Mouse (Mus musculus): ENCODE measurements around the gene Nr1d1.

The Nr1d1 gene

GRCm38 (mm10) chr11:98725926-98726506, 49.1 kb downstream of the Nr1d1 start:
- CTCF ChIA-PET: interaction anchor here in 2 of 4 experiments (0.5 to 1.1 kb wide), 2 partner anchors 8 to 13 kb away, joined by 3 read pairs; no protein-coding TSS in a partner anchor

GRCm38 (mm10) chr11:98723098-98723497, 52.0 kb downstream of the Nr1d1 start:
- ChIA-PET CTCF (interaction anchor here in 3 of 4 experiments (1.0 to 2.3 kb wide), 3 partner anchors 22 to 64 kb away, joined by 3 to 11 read pairs (median 6); no protein-coding TSS in a partner anchor), POLR2A (interaction anchor here in 2 of 4 experiments (1.2 to 5.4 kb wide), 5 partner anchors 8 to 71 kb away, joined by 3 to 45 read pairs (median 8); partner anchors contain the start of gene Thra (in 1 of the 2))

More at GRCm38 (mm10) chr11:98725926-98726506, 49.1 kb downstream of the Nr1d1 start:
- POLR2A ChIA-PET: interaction anchor here in 2 of 4 experiments (1.2 to 1.5 kb wide), 5 partner anchors 8 to 21 kb away, joined by 3 to 6 read pairs (median 3); no protein-coding TSS in a partner anchor

DNA sequence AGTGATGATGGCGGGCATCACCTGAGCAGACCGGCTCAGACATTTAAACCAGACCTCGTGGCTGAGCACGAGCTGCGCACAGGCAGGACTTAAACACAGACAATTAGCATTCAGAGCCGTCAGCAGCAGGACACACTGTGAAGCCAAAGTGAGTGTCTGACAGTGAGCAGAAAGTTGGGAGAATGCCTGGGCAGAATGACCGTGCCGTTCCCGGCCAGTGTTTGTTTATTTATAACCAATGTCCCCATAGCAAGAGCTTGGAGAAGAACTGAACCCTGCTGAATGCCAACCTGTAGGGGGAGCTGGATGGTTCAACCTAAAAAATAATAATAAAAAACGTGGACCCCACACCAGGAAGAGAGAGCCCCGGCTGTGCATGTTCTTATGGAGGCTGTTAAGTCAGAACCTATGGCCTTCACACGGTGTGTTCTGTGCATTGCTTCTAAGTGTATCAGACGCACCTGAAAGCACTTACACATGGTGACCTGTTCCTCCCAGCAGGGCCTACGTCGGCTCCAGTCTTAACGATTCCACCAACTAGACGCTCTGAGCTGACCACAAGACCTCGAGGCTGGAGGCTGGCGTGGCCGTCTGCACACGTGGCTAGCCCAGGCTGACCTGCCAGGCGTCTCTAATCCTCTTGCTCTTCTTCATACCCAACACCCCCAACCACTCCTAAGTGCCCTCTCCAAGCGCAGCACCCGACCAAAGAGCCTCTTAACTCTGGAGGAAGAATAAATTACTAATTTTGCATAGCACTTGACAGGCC, 53.5 kb downstream of the Nr1d1 start:
- ChIA-PET CTCF (interaction anchor here (0.5 to 2.3 kb wide), 37 partner anchors 9 to 772 kb away, joined by 3 to 16 read pairs (median 4); partner anchors contain the start of genes Psmd3 (in 1 of the 4) and Thra (in 1 of the 4)), POLR2A (interaction anchor here in 3 of 4 experiments (0.5 to 5.4 kb wide), 34 partner anchors 8 to 940 kb away, joined by 3 to 45 read pairs (median 3); partner anchors contain the start of genes Thra (in 2 of the 3), Csf3 (in 1 of the 3), Med24 (in 1 of the 3) and Psmd3 (in 1 of the 3))

- ChIA-PET CTCF (interaction anchor here in 3 of 4 experiments (0.7 to 2.2 kb wide), 14 partner anchors 8 to 164 kb away, joined by 3 to 13 read pairs (median 4); partner anchors contain the start of gene Med24 (in 1 of the 3)), POLR2A (interaction anchor here in 3 of 4 experiments (0.9 to 5.4 kb wide), 20 partner anchors 8 to 113 kb away, joined by 3 to 45 read pairs (median 3); partner anchors contain the start of genes Thra (in 2 of the 3), Csf3 (in 1 of the 3), Med24 (in 1 of the 3) and Psmd3 (in 1 of the 3))
These were observed 54.4 kb downstream of the Nr1d1 start for GRCm38 (mm10) chr11:98720756-98721155.

All from embryonic stem cell, embryonic (primary cell).